11 mouse cellular contexts compared by ENCODE assay signal in genomic region chr11:61674151-61674838, GRCm38 (mm10). TPM values are rescaled to one million over a fixed set of nuclear protein-coding genes. Genes with fewer than 3 reads are reported as not detected.
DNase-seq lines count a peak whose midpoint lies in the region; ATAC-seq and TF ChIP-seq lines count a peak whose summit lies in the region.
"Had no signal": no experiment of that assay in that cellular context is flagged by ENCODE, and none has a peak within 500 bp of the region (broad histone marks: within the 10 kb centered on the region; RNA-seq: fewer than 3 reads in every experiment).

No protein-coding gene starts in this region.

- no peak overlapping the region for H3K27ac ChIP-seq in lung, embryonic 14.5 days (ENCODE audit: low read depth)
- no peak overlapping the region for H3K27ac ChIP-seq in forebrain, postnatal 0 days (ENCODE audit: low read depth, low read length)
- no peak overlapping the region for H3K27ac ChIP-seq in limb, embryonic 15.5 days
- no peak overlapping the region for H3K27ac ChIP-seq in layer of hippocampus, adult 2 months

- no peak for TF ChIP-seq CTCF in lung, embryonic 14.5 days (IDR thresholded peaks at IDR 0.05; ENCODE audit: low read depth)
- TF ChIP-seq CTCF in forebrain, postnatal 0 days (IDR thresholded peaks at IDR 0.05; ENCODE audit: low read depth) = no peak
- no peak for TF ChIP-seq CTCF in layer of hippocampus, adult 2 months (conservative IDR thresholded peaks at IDR 0.05)

- peak overlapping the region; percentile 27; the same call in 1 of the 2 replicates for H3K4me2 ChIP-seq in lung, embryonic 14.5 days
- no peak overlapping the region for H3K4me2 ChIP-seq in forebrain, postnatal 0 days (ENCODE audit: low read depth)
- H3K4me2 ChIP-seq in limb, embryonic 15.5 days = peak overlapping the region; percentile 1; the same call in 1 of the 2 replicates

- DNase-seq in lung, embryonic 14.5 days = peak; percentile 28
- DNase-seq in lung, postnatal 25 days (ENCODE audit: low spot score) = no peak
- DNase-seq in forebrain, postnatal 0 days = no peak
- no peak for DNase-seq in Muller cell, postnatal 12 days (ENCODE audit: inconsistent ontology term)
- no peak for DNase-seq in thymus, postnatal 36 days
- DNase-seq in layer of hippocampus, adult 2 months (ENCODE audit: low spot score in 2 of 2) = no peak
- DNase-seq in yolk sac, embryonic 10.5 days (ENCODE audit: low spot score) = no peak

- no peak overlapping the region for H3K4me3 ChIP-seq in lung, embryonic 14.5 days (ENCODE audit: low read depth, low read length)
- H3K4me3 ChIP-seq in forebrain, postnatal 0 days (ENCODE audit: low read depth, low read length) = no peak overlapping the region
- H3K4me3 ChIP-seq in limb, embryonic 15.5 days = no peak overlapping the region
- H3K4me3 ChIP-seq in layer of hippocampus, adult 2 months = no peak overlapping the region

- 0 out of 2 replicates have a peak overlapping the region, but pooled peaks have one; percentile 34 for H3K9ac ChIP-seq in lung, embryonic 14.5 days
- H3K9ac ChIP-seq in forebrain, postnatal 0 days = 0 out of 2 replicates have a peak overlapping the region, but pooled peaks have one; percentile 14
- H3K9ac ChIP-seq in limb, embryonic 15.5 days = no peak overlapping the region

- peaks cover 15% of the 10 kb centered on the region for H3K4me1 ChIP-seq in lung, embryonic 14.5 days (ENCODE audit: insufficient read depth)
- H3K4me1 ChIP-seq in forebrain, postnatal 0 days (ENCODE audit: insufficient read depth) = no peaks in the 10 kb centered on the region
- H3K4me1 ChIP-seq in limb, embryonic 15.5 days = peaks cover 31% of the 10 kb centered on the region

- 26% methylated on average over 19 of the region's 19 CpGs for WGBS in lung, embryonic 14.5 days
- 26% methylated on average over 19 of the region's 19 CpGs for WGBS in forebrain, postnatal 0 days
- 31% methylated on average over 19 of the region's 19 CpGs for WGBS in limb, embryonic 15.5 days

- H3K27me3 ChIP-seq in lung, embryonic 14.5 days (ENCODE audit: insufficient read depth, low read length) = no peaks in the 10 kb centered on the region
- H3K27me3 ChIP-seq in forebrain, postnatal 0 days (ENCODE audit: insufficient read depth, low read length) = no peaks in the 10 kb centered on the region
- no peaks in the 10 kb centered on the region for H3K27me3 ChIP-seq in limb, embryonic 15.5 days

- H3K36me3 ChIP-seq in lung, embryonic 14.5 days (ENCODE audit: insufficient read depth) = no peaks in the 10 kb centered on the region
- H3K36me3 ChIP-seq in forebrain, postnatal 0 days (ENCODE audit: insufficient read depth) = no peaks in the 10 kb centered on the region
- no peaks in the 10 kb centered on the region for H3K36me3 ChIP-seq in limb, embryonic 15.5 days

- no peaks in the 10 kb centered on the region for H3K9me3 ChIP-seq in lung, embryonic 14.5 days (ENCODE audit: low read depth, low read length)
- H3K9me3 ChIP-seq in forebrain, postnatal 0 days (ENCODE audit: low read length) = no peaks in the 10 kb centered on the region
- H3K9me3 ChIP-seq in limb, embryonic 15.5 days = no peaks in the 10 kb centered on the region

- peak; percentile 75 for ATAC-seq in lung, embryonic 14.5 days (ENCODE audit: insufficient read depth)
- peak; percentile 58 for ATAC-seq in forebrain, postnatal 0 days
- ATAC-seq in limb, embryonic 15.5 days (ENCODE audit: insufficient number of reproducible peaks, low FRiP score, low TSS enrichment, low read depth) = no peak

RNA-seq across cellular contexts. Expression of gene Fam83g, which starts 9.6 kb away (rescaled TPM):
- 2.1 and 2.2 TPM in 2 replicates for polyA plus RNA-seq in lung, embryonic 14.5 days (2014; fragmentation: Nextera tagmentation; extraction: Ambion mirVana)
- total RNA-seq in forebrain, postnatal 0 days (2014; rRNA removed) = 0.38 and 0.86 TPM in 2 replicates
- 0.15 and 0.19 TPM in 2 replicates for polyA plus RNA-seq in forebrain, postnatal 0 days (2015; fragmentation: Nextera tagmentation; extraction: Ambion mirVana)
- polyA plus RNA-seq in limb, embryonic 15.5 days (2015; fragmentation: Nextera tagmentation; extraction: Ambion mirVana) = 7.6 and 7.9 TPM in 2 replicates
- not detected for total RNA-seq in layer of hippocampus, adult 2 months (2021)

RNA-seq across cellular contexts. Expression of gene Grap, which starts 21.2 kb away (rescaled TPM):
- 27.8 and 29.5 TPM in 2 replicates for polyA plus RNA-seq in lung, embryonic 14.5 days (2014; fragmentation: Nextera tagmentation; extraction: Ambion mirVana)
- 4.9 and 5.6 TPM in 2 replicates for total RNA-seq in forebrain, postnatal 0 days (2014; rRNA removed)
- polyA plus RNA-seq in forebrain, postnatal 0 days (2015; fragmentation: Nextera tagmentation; extraction: Ambion mirVana) = 4.7 and 6.9 TPM in 2 replicates
- polyA plus RNA-seq in limb, embryonic 15.5 days (2015; fragmentation: Nextera tagmentation; extraction: Ambion mirVana) = 14.5 and 15.3 TPM in 2 replicates
- total RNA-seq in layer of hippocampus, adult 2 months (2021) = 1 to 10 TPM; 4.1 to 4.4 TPM

RNA-seq across cellular contexts. Expression of gene Slc5a10, which starts 46.3 kb away (rescaled TPM):
- polyA plus RNA-seq in lung, embryonic 14.5 days (2014; fragmentation: Nextera tagmentation; extraction: Ambion mirVana) = not detected in 2 replicates
- total RNA-seq in forebrain, postnatal 0 days (2014; rRNA removed) = 0.08 and 0.10 TPM in 2 replicates
- polyA plus RNA-seq in forebrain, postnatal 0 days (2015; fragmentation: Nextera tagmentation; extraction: Ambion mirVana) = 0.09 and 0.16 TPM in 2 replicates
- polyA plus RNA-seq in limb, embryonic 15.5 days (2015; fragmentation: Nextera tagmentation; extraction: Ambion mirVana) = not detected in 2 replicates
- total RNA-seq in layer of hippocampus, adult 2 months (2021) = under 1 TPM; 0.31 to 0.47 TPM
- total RNA-seq: MEL had no signal
- polyA plus RNA-seq: heart, postnatal 0 days; small intestine, adult 2 months had no signal
